Mouse (Mus musculus) heart, postnatal 14 days (tissue): ENCODE data around the gene Ackr1. TPM values are rescaled to one million over a fixed set of nuclear protein-coding genes. Genes with fewer than 3 reads are reported as not detected.
"Not testable (repeated sequence)": the region's sequence is repeated elsewhere in the genome, so short reads cannot be mapped to it uniquely, and the experiment has no call there.

Source experiments
- DNase-seq, 2 experiments: peaks; one replicate each; pipeline ENCODE4 v3.0.0; 2021 to 2022
- intact Hi-C: fragments of 180-260 bp; cut with DNase I; formaldehyde crosslinking; loops from one replicate; pipeline ENCODE4 v1.15.1; 2025
- total RNA-seq, 2 experiments: library from RNA; stranded (reverse); gene quantifications; 2 replicates each; pipeline ENCODE4 v1.2.3; 2021

Gene Ackr1
- total RNA-seq, 2 experiments from 2014 or later: 0.83 to 1.3 TPM

DNA sequence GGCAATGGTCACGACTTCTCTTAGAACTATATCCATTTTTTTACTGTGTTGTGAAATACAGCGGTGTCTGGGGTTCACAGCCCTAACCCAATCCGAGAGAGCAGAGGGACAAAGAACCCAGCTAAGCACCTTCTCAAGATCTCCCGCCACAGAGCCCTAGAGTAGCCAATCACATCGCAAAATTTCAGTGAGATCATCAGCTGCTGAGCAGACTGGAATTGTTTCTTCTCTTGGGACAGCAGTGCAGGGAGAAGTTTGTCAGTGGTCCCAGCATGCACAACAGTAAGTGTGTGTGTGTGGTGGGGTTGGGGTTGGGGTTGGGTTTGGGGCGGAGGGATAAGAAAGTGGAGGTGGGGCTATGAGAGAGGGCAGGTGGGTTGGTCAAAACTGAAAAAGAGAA is 16.4 kb upstream of the Ackr1 start:
- intact Hi-C loops: no loop called here
- DNase-seq: peak; percentile 23 to 60

DNA sequence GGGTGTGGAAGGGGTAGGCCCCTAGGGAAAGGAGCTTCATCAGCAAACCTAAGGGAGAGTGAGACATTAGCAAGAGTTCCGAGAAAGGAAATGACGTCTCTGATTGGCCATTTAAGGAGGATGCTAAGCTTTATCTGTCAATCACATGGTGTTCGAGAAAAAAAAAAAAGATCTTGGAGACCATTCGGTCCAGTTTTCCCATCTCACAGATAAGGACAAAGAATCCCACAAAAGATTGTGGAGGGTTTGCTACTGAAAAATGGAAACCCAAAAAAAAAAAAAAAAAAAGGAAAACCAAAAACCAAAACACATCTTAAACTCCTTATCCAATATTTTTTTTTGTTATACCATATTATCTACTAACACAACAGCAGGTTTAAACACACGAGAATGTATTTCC is 15.6 kb upstream of the Ackr1 start:
- no peak for DNase-seq
- intact Hi-C loops: no loop called here

DNA sequence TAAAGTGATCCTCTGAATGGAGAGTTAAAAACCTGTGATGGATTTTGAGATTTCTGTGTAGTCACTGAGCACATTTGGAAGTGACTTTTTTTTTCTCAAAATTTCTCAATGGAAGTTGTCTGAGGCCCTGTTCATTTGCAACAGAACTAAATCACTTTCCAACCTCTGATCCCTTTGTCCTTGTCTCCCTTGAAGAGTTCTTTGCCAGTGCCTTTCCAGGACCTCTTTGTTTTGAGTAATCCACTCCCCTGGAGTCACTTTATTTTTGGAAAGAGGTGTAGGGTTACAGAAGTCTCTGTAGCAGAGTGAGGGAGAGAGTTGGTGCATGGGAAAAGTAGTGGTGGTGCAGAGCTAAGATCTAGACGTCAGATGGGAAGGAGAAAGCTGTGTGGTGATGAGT is 15.0 kb upstream of the Ackr1 start:
- intact Hi-C loops: no loop called here

DNA sequence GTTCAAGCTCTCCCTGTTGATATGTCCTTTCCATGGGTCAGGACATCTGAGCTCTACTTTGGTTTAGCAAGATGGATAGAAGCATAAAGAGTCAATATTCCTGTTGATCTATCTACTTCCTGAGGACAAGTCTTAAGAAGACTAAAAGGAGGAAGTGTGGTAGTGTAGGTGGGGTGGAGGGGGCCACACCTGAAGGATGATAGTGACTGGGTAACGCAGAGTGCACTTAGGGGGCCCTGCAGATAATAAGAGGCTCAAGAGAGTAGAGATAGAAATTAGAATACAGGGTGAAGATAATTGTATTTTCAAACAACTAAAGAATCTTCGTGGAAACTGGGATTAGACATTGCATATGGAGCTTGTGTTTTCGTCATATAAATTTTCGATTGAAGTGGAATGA is 11.6 kb upstream of the Ackr1 start:
- no peak for DNase-seq

More for the DNA sequence above, 15.0 kb upstream of the Ackr1 start:
- no peak for DNase-seq

DNA sequence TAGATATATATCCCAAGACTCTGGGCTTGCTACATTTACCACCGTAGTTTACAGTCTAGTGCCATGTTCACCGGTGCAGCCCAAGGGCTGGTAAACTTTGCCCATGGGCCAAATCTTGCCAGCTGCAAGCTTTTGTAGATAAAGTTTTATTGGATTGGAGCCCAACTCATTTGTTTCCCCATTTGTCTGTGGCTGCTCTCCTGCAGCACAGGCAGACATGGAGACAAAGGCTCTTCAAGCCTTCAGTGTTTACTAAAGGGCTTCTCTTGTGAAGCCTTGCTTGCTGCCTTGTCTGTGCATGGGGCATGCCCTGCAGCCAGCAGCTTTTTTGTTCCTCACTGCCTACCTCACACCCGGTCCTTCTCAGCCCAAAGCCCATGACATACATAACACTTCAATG is 10.4 kb upstream of the Ackr1 start:
- no peak for DNase-seq
- intact Hi-C loops: no loop called here

More for the DNA sequence above, 11.6 kb upstream of the Ackr1 start:
- intact Hi-C loops: no loop called here

DNA sequence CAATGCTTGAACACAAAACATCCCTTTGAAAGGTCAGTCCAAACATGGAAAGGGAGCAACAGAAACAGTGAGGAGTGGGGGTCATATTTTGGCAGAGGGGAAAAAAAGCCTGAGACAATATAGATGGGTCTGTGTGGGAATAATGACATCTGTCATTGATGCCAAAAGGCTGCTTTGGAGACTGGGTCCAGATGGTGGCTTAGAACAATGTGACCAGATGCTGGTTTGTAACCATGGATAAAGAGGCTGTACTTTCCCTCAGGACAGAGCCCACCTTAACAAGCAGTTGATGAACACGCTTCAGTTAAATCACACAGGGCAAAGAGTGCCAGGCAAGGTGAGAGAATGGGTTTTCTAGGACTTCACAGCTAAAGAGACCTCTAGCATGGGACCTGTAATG is 8.9 kb upstream of the Ackr1 start:
- no peak for DNase-seq
- intact Hi-C loops: no loop called here

DNA sequence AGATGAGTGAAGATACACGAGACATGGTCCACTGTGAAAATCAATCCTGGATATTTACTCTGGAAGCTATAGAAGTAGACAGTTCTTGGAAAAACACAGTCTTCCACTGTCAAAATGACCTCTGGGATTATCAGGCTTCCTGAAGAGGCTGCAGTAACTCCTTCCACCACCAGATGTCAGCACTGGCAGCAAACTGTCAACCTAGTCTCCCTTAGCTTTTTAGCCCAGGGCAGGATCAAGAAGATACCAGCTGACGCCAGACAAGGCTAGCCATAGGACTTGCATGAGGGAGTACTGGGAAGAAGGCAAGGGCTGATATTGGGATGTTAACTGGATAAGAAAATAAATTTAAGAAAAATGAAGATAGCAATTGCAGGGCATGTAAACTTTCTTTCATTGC is 6.0 kb upstream of the Ackr1 start:
- DNase-seq: peak; percentile 44 to 69
- intact Hi-C loops: loop anchor here (1.0 to 2.0 kb wide), 2 partner anchors 37 to 59 kb away; no protein-coding TSS in a partner anchor

DNA sequence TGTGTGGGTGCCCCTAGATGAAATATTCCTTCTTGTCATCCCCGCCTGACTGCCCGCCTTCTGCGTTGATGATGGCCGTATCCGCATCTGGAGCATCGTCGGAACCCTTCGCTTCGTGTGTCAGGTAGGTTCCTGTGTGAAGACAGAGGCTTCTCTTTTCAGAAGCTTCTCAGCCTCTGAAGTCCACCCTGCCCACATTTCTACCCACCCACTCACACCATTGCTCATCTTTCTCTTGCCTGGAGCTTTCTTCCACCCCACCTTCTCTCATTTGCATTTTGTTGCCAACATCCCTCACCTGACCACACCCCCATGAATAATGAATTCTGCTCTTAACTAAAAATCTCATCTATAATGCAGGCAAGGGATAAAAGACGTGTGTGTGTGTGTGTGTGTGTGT is 3.5 kb upstream of the Ackr1 start:
- intact Hi-C loops: no loop called here
- no peak for DNase-seq

DNA sequence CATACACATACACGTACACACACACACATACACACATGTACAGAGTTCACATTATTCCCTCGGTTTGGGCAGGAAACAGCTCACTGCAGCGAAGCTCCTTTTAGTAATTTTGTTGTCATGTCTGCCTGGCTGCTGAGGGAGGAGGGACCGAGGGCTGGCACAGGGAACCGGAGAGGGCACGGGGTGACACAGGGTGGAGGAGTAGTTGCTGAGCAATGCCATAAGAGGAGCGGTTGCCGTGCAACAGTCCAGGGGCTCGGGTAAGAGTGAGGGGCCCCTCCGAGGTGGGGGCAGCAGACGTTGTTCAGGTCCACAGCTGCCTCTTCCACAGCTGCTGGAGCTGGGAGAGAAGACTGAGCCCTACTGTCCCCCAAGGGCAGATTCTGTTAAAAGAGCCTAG is 2.4 kb upstream of the Ackr1 start:
- DNase-seq: no peak
- intact Hi-C loops: no loop called here

DNA sequence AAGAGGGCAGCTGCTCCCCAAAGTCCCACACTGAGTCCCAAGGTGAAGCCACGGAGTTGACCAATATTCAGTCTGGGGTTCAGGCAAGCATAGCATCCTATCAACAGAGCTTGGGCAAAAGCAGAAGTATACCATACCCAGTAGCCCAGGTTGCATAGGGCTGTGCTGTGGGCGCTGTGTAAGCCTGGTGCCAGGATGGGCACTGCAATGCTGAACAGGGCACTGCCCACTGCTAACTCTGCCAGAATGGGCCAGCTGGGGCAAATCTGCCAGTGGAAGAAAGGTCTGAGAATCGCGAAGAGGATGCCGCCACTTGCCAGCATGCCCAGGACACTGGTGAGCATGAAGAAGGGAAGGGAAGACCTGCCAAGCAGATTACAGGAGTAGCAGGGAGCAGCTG is 1.1 kb downstream of the Ackr1 start:
- DNase-seq: no peak
- intact Hi-C loops: no loop called here

DNA sequence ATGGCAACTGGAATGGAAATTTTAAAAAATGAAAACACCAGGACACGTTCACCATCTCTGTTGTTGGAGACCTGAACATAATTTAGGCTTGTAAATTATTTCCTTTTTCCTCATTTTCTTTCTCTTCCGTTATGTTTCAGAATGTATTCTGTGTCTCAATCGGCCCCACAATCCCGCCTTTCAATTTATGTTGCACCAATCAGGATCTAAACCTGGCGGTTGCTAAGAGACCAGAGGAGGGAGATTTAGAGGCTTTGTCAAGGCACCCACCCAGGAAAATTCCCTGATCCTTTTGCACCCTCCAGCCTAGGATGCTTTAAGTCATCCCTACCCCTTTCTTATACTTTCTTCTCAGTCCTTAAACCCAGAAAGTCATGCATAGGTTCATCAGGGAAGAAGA is 3.8 kb downstream of the Ackr1 start:
- intact Hi-C loops: no loop called here
- DNase-seq: no peak

DNA sequence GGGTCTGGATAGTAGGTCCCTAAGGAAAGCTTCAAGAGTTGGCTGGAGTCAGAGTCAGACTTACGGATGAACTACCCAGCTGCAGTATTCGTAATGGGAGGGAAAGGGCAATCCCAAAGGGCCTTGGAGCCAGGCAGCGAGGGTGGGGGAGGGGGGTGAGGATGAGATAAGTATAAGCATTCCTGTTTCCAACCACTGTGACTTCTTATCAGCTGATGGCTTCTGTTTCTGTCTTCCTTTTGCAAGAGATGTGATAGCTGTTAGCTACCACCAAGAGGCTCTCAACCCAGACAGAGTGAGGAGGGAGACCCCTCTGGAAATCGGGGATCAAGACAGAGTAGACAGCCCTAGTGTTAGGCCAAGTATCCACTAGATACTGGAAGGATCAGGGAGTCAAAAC is 4.4 kb downstream of the Ackr1 start:
- DNase-seq: no peak
- intact Hi-C loops: no loop called here

DNA sequence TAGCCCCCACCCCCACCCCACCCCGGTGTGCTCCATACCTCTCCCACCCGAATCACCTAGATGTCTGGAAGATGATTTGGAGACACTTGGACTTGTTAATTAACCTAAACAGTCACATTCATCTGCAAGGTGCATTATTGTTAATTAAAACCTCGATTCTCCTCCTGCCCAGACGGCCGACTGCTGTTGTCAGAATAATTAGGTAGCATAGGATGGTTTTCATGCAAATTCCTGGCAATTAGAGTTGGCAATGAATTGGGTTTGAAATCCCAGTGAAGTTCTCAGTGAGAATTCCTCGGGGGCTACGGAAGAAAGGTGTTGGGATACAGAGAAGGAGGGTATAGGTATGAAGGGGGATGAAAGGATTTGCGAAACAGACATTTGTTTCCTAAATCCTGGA is 5.1 kb downstream of the Ackr1 start:
- no peak for DNase-seq
- intact Hi-C loops: no loop called here

DNA sequence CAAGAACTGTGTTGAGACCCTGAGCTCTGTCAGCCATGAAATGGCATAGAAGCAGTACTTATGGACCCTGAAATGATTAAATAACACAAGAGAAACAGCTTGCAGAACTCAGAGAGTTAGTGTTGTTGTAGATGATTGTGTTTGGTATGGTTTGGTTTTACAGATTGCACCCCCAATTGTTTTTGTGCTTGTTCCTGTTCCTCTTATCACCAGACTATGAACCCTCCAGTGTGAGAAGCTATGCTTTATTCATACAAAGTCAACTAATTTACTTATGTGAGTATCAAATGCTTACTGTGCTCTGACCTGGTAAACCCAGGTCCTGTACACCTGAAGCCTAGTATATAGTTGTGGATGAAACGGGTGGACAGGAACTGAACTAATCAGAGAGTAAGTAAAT is 7.0 kb downstream of the Ackr1 start:
- DNase-seq: no peak
- intact Hi-C loops: no loop called here

DNA sequence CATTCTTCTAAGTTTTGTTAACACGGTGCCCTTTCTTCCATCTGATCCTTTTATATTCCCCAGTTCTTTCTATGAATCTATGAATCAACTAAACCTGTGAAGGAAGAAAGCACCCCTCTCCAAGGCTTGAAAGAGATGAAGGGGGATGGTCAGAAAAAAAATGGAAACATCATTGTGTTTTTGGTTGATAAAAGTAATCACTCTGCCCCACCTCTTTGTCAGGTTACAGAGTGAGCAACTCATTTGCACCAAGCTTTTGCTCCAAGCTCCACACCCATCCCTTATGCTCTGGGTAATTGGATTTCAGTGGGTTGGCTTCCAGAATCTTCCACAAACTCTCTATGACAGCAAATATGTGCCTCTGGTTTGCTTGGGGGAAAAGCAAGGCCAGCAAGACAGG is 8.2 kb downstream of the Ackr1 start:
- DNase-seq: no peak
- intact Hi-C loops: no loop called here

DNA sequence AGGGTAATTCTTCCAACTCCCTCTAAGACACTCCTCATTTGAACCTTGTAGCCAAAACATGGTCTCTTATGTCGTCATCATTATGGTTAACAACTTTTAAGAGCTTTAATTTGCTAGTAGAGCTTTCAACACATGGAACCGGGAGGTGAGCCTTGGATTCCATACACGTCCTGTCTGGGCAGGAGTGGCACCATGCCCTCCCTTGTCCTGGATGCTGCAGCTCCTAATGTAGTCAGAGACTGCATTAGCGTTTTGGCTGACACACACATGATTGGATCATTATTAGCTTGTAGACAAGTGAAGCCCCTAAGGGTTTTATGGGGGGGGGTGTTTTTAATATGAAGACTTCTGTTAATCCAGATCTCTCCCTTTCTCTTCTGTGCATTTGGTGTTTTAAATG is 8.6 kb downstream of the Ackr1 start:
- intact Hi-C loops: loop anchor here (5.0 kb wide), 2 partner anchors 52 to 72 kb away; no protein-coding TSS in a partner anchor
- no peak for DNase-seq

DNA sequence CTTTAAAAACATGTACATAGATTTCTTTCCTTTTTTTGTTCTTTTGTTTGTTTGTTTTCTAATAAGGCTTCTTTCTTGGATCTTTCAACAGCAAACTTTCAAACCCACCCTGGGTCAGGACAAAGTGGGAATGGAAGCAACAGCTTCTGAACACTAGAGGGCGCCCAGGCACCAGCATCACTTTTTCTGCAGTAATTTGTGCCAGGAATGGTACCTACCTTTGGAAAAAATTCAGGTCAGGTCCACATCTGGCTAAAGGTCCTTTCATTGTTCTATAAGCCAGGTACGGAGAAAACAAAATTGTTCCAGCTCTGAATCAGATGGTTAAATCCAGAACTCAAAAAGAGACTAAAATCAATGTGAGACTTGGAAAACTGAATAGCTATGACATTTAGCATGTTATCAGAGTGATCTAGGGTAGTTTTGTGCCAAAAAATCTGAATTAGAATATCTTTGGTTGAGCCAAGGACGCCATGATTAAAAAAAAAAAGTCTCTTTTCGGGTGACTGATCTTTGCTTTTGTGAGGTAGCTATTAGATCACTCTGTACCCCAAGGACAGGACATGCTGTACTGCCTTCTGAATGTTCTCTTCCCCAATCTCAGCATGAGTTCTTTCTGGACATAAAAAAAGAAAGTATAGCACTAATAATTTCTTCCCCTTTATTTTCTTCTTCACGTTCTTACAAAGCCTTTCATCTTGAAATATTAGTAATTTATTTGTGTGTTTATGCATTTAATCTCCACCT is 9.5 kb downstream of the Ackr1 start:
- DNase-seq: peak; percentile 33 to 43
- intact Hi-C loops: loop anchor here (5.0 kb wide), 2 partner anchors 53 to 73 kb away; no protein-coding TSS in a partner anchor

DNA sequence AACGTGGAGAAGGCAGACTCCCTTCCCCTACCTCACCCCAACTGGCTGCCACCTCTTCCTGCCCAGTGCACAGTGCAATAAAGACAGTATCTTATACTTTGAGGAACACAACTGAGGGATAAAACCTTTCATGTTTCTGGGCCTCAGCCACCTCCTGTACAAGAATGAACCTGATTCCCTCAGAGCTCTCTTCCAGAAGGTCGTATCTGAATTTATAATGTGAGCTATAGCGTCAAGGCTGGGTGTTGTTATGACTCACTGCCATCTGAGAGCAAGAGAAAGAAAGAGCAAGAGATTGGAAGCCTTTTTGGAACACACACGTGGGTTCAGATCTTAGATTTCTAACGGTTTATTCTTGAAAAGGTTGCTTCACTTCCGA is 11.3 kb downstream of the Ackr1 start:
- intact Hi-C loops: loop anchor here (5.0 kb wide), 2 partner anchors 55 to 75 kb away; no protein-coding TSS in a partner anchor
- no peak for DNase-seq

DNA sequence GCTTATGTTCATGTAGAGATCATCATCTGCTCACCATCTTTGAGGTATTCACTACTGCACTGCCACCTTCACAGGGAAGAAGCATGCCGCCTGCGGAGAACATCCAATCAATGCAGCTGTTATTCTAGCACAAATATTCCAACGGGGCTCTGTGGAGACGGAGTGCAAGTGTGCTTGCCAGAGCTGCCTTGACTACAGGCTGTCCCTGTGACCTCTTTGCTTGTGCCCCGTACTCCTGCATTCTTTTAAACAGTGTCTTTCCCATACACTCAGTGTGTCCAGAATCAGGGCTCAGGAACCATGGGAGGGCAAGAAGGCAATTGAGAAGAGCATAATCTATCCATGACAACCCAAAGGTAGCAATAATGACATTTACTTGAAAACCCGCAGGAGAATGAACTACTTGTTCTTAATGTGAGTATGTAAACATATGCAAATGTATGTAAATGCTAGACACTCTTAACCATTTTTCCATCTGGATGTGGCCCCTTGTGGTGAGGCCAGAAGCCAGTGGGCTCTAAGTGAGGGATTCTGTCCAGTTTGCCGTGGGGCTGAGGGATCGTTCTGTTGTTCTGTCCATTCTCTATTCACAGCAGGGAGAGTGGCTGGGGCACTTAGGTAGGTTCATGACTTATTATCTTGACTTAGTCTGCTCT is 11.8 kb downstream of the Ackr1 start:
- intact Hi-C loops: loop anchor here (5.0 kb wide), 2 partner anchors 56 to 76 kb away; no protein-coding TSS in a partner anchor
- no peak for DNase-seq

DNA sequence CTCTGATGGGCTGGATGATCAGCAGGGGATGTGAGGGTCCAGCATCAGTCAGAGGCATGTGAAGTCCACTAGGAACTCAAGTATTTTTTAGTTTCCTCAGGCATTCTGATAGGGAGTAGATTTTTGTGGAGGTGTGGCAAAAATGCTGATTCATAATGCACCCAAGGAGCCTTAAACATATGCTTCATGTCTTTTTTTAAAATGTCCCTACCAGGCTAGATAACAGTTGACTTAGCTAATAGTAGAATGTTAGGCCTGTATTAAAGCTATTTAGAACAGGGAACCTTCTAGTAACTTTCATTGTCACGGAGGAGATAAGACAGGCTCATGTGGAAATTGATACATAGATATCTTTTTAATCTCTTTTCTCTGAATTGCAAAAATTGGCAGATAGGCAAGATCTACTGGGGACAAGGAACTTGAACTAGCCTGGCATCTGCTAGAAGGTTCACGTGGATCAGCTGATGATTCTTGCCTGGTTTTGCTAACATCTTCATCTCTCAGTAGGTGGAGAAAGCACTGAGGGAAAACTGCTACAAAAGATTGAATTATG is 15.5 kb downstream of the Ackr1 start:
- intact Hi-C loops: no loop called here
- no peak for DNase-seq

DNA sequence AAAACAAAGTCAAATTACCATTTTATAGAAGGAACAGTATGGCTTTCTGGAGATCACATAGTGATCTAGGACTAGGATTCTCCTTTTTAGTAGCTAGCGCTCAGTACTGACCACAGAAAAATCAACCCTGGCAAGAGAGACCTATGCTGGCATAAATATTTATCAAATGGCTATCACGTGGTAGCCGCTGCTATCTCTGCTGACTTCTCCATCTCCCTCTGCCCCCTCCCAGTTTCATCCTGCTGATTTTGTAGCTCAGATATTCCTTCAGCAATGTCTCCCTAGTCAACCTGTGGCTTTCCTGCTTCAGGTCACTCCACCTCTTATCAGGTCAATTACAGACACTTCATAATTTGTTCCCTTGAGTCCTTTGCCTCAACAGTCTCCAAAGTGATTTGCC is 17.8 kb downstream of the Ackr1 start:
- no peak for DNase-seq
- intact Hi-C loops: no loop called here

DNA sequence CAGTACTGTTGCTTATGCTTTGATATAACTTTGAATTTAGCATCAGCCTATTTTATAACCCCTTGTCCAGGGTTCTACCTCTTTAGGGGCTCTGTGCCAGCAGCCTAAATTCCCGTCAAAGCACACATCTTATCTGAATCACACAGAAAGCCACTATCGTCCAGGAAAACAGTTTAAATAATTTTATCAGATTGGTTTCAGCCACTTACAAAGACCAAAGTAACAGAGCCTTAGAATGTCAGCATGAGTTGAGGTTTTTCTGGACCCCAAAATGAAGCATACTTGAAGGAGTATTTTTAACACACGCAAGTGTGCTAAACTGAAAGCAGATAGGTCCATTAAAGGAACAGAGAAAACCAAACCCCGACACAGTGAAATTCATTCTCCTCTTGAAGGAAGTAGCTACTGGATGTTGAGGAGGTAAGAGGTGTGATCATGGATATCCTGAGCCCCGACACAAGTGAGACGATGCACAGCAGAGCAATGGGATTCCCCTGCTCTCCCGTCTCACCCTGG is 20.0 kb downstream of the Ackr1 start:
- DNase-seq, intact Hi-C loops: not testable (repeated sequence)
